In the genomic region with DNA sequence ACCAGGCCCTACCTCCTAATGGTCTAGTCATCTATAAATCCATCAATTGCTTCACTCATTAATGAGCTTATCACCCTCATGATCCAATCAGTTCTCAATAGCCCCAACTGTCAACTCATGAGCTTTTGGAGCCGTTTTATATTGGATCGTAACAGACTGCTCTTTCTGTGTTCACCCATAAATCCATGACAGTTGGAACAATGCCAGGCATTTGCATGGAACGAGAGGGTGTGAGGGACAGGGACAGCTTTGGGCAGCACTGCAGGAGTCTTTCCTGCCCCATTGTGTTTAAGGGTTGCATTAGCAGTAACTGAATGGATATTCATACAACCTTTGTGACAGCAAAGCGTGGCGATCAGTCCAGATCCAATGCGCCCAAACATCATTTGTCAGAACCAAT, we compare ENCODE assay signal across 16 mouse cellular contexts. TPM values are rescaled to one million over a fixed set of nuclear protein-coding genes. Genes with fewer than 3 reads are reported as not detected.
DNase-seq lines count a peak whose midpoint lies in the region; ATAC-seq and TF ChIP-seq lines count a peak whose summit lies in the region.
"Had no signal": no experiment of that assay in that cellular context is flagged by ENCODE, and none has a peak within 500 bp of the region (broad histone marks: within the 10 kb centered on the region; RNA-seq: fewer than 3 reads in every experiment).

No protein-coding gene starts in this region.

- H3K4me3 ChIP-seq in hindbrain, embryonic 14.5 days (replicated peaks; ENCODE audit: low read length), result no peak overlapping the region
- H3K4me3 ChIP-seq in hindbrain, embryonic 13.5 days, result no peak overlapping the region
- H3K4me3 ChIP-seq in ES-Bruce4 (ENCODE audit: low read depth, low read length), result no peak overlapping the region
- H3K4me3 ChIP-seq: kidney, embryonic 15.5 days had no signal

- WGBS in hindbrain, embryonic 14.5 days, result 20% methylated on average over 6 of the region's 6 CpGs
- 27% methylated on average over 6 of the region's 6 CpGs for WGBS in hindbrain, embryonic 13.5 days

- DNase-seq in cerebellum, postnatal 10 days, result peak; percentile 52 to 60
- no peak for DNase-seq in cerebellum, adult 11 months
- peak; percentile 59 for DNase-seq in hindbrain, embryonic 14.5 days (ENCODE audit: low spot score)
- peak; percentile 22 for DNase-seq in neural tube, embryonic 10.5 days (ENCODE audit: extremely low spot score, low spot score)
- no peak for DNase-seq in kidney, adult 9 months
- DNase-seq: adrenal gland, adult 2 months; liver; liver, postnatal 0 days; lung, postnatal 4 days; thymus, adult 18-20 months had no signal

- no peak overlapping the region for H3K9ac ChIP-seq in hindbrain, embryonic 14.5 days
- H3K9ac ChIP-seq in hindbrain, embryonic 13.5 days, result no peak overlapping the region
- H3K9ac ChIP-seq in ES-Bruce4 (ENCODE audit: low read depth, poor library complexity, severe bottlenecking), result no peak overlapping the region
- H3K9ac ChIP-seq: kidney, embryonic 15.5 days; liver, postnatal 0 days had no signal

- no peaks in the 10 kb centered on the region for H3K9me3 ChIP-seq in hindbrain, embryonic 14.5 days (ENCODE audit: control insufficient read depth, low read length)
- no peaks in the 10 kb centered on the region for H3K9me3 ChIP-seq in hindbrain, embryonic 13.5 days
- H3K9me3 ChIP-seq in ES-Bruce4 (replicated peaks; ENCODE audit: control insufficient read depth, insufficient read depth, low read length, poor library complexity, severe bottlenecking), result peaks cover 2% of the 10 kb centered on the region; the same call in 1 of the 2 replicates

- H3K36me3 ChIP-seq in hindbrain, embryonic 14.5 days (replicated peaks; ENCODE audit: control insufficient read depth, insufficient read depth), result no peaks in the 10 kb centered on the region
- no peaks in the 10 kb centered on the region; the same call in 1 of the 2 replicates for H3K36me3 ChIP-seq in hindbrain, embryonic 13.5 days
- no peaks in the 10 kb centered on the region for H3K36me3 ChIP-seq in ES-Bruce4 (ENCODE audit: control insufficient read depth, insufficient read depth, low read length, poor library complexity, severe bottlenecking)

- H3K4me2 ChIP-seq in hindbrain, embryonic 14.5 days (replicated peaks), result no peak overlapping the region
- no peak overlapping the region for H3K4me2 ChIP-seq in hindbrain, embryonic 13.5 days
- H3K4me2 ChIP-seq: heart, embryonic 11.5 days; kidney, embryonic 15.5 days; midbrain, embryonic 11.5 days had no signal

- no peaks in the 10 kb centered on the region for H3K27me3 ChIP-seq in hindbrain, embryonic 14.5 days (ENCODE audit: control insufficient read depth, insufficient read depth, low read length)
- H3K27me3 ChIP-seq in hindbrain, embryonic 13.5 days, result no peaks in the 10 kb centered on the region
- no peaks in the 10 kb centered on the region for H3K27me3 ChIP-seq in ES-Bruce4 (ENCODE audit: control insufficient read depth, insufficient read depth, low read length, poor library complexity, severe bottlenecking)
- H3K27me3 ChIP-seq: kidney, embryonic 15.5 days had no signal

- no peaks in the 10 kb centered on the region; the same call in 1 of the 2 replicates for H3K4me1 ChIP-seq in hindbrain, embryonic 14.5 days (replicated peaks; ENCODE audit: control insufficient read depth, insufficient read depth, low read length)
- H3K4me1 ChIP-seq in hindbrain, embryonic 13.5 days (replicated peaks), result peaks cover 49% of the 10 kb centered on the region
- H3K4me1 ChIP-seq in ES-Bruce4 (ENCODE audit: control insufficient read depth, insufficient read depth, low read length), result peaks cover 9% of the 10 kb centered on the region

- ATAC-seq in hindbrain, embryonic 14.5 days (ENCODE audit: low FRiP score), result 0 out of 2 replicates have a peak, but pooled peaks have one; percentile 19
- no peak for ATAC-seq in hindbrain, embryonic 13.5 days (ENCODE audit: low FRiP score)
- ATAC-seq in erythroblast, adult 5-6 weeks (replicated peaks; ENCODE audit: low FRiP score, poor library complexity, severe bottlenecking), result no peak
- ATAC-seq: liver, postnatal 0 days had no signal

- no peak for TF ChIP-seq CTCF in ES-Bruce4 (IDR thresholded peaks at IDR 0.05; ENCODE audit: low read depth, low read length)

- TF ChIP-seq POLR2A in ES-Bruce4 (IDR thresholded peaks at IDR 0.05; ENCODE audit: insufficient read depth, low read length), result no peak

- H3K27ac ChIP-seq in hindbrain, embryonic 14.5 days, result no peak overlapping the region
- no peak overlapping the region for H3K27ac ChIP-seq in hindbrain, embryonic 13.5 days
- H3K27ac ChIP-seq in ES-Bruce4 (ENCODE audit: insufficient read depth, low read length), result no peak overlapping the region
- H3K27ac ChIP-seq: kidney, embryonic 15.5 days had no signal

- TF ChIP-seq EP300 in ES-Bruce4 (IDR thresholded peaks at IDR 0.05; ENCODE audit: insufficient read depth, low read depth, low read length), result 0 out of 2 replicates have a peak, but pooled peaks have one; percentile 47

RNA-seq across cellular contexts. Expression of gene Atxn7l1, which starts 49.8 kb away (rescaled TPM):
- 25.7 and 27.5 TPM in 2 replicates for polyA plus RNA-seq in hindbrain, embryonic 14.5 days (2014; fragmentation: Nextera tagmentation; extraction: Ambion mirVana)
- 19.9 and 22.4 TPM in 2 replicates for polyA plus RNA-seq in hindbrain, embryonic 13.5 days (2015; fragmentation: Nextera tagmentation; extraction: Ambion mirVana)
- 16.1 and 17.5 TPM in 2 replicates for polyA plus RNA-seq in ES-Bruce4 (2011; ENCODE audit: insufficient read depth, insufficient read length, low read depth, missing spikeins)
- 179 and 188 TPM in 2 replicates for total RNA-seq in erythroblast, adult 5-6 weeks (2015; ENCODE audit: low replicate concordance)
- 105 and 131 TPM in 2 replicates for total RNA-seq in erythroblast, adult 5-6 weeks (2017; ENCODE audit: low replicate concordance)

Comparison
In these comparisons a context has a peak if more than half of its experiments do, and no peak if none do; other contexts are left out.
1. DNase-seq: peak in cerebellum, postnatal 10 days (2 of 2), hindbrain, embryonic 14.5 days (single experiment) and neural tube, embryonic 10.5 days (single experiment); none in cerebellum, adult 11 months (single experiment) and kidney, adult 9 months (single experiment).